Mouse (Mus musculus) right cerebral cortex, postnatal 25 days (tissue): ENCODE measurements around the gene Clstn1.

Source experiments
- DNase-seq: peaks from one replicate; pipeline ENCODE4 v3.0.0; 2022

The Clstn1 gene

GRCm38 (mm10) chr4:149567432-149568026 is 18.7 kb upstream of the Clstn1 start:
- DNase-seq, result no peak

DNA sequence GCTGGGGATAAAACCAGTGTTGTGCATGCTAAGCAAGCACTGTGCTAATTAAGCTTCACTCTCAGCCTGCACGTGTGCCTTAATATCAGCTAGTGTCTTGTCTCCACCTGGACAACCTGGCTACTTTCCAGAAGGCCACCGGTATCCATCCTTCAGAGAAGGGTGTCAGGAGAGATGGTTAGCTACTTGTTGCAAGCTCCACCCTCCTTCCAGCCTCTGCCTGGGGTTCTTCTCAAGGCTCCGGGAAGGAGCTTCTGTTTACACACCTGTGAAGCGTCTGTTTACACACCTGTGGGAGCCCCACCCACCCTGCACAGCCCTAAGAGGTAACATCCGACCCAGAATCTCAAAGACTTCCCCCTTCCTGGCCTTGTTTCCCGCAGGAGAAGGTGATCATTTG is 17.6 kb upstream of the Clstn1 start:
- DNase-seq, result no peak

DNA sequence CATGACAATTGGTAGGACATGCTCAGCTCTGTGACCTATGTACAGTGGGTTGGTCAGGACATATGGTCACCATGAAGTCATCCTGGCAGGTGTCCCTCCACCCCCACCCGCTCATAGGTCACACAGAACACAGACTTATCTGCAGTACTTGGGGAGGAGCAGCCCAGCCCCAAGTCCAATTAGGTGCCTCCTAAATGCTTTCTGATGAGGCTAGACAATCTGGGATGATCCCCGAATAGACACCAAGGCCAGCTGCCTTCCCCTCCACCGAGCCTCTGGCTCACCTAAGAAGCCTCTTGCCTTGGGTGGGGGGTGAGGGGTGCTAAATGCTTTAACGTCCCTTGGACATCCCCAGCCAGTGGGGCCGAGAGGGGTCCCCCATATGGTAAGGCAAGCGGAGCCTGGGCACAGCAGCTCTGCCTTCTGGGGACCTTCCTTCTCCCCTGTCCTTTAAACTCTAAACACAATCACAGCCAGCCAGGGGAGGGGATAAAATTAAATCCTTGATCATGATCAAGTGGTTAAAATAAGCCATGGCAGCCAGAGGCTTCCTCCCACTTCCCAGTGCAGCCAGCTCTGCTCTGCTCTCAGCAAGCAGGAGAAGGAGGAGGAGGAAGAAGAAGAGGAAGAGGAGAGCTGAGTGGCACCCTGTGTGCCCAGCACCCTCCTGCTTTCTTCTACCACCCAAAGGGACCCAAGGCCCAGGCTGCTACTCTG is 16.3 kb upstream of the Clstn1 start:
- DNase-seq, result no peak

- DNase-seq, result no peak
Observed at GRCm38 (mm10) chr4:149570498-149570863, 15.8 kb upstream of the Clstn1 start.

DNA sequence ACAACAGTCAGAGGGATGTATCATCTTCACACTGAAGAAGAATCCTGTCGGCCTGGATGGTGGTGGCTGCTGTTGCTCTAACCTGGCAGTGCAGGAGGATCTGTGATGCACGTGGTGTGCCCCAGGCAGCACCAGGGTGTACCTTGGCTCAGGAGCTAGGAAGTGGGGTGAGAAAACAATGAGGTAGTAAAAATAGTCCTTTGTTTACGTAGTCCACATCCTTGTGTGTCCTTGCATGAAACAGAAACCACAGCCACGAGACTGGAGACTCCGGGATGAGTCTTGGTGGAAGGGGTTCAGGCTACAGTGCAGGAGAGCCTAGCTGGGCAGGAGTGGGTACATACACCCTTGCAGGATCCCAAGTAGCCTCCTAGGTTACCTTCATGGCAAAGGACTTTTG is 15.1 kb upstream of the Clstn1 start:
- DNase-seq, result no peak

DNA sequence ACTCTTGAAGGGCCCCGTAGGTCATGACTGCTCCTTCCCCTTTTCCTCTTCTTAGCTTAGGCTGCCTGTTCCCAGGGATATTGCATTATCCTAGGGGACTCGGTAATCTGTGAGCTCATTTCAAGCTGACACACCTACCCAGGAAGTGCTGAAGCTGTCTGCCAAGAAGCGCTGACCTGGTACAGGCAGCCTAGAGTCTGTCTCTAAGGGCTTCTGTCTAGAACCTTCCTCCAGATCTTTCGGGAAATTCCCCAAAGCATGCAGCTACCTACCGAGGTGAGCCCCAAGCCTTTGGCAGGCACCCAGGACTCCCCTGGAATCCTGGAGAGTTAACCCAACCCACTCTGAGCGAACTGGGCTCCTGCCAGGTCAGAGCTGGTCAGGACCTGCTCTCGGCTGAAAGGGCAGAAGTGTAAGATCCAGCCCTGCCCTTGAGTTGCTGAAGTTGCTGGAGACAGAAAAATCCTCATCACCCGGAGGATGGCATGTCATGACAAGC is 14.6 kb upstream of the Clstn1 start:
- DNase-seq, result no peak

DNA sequence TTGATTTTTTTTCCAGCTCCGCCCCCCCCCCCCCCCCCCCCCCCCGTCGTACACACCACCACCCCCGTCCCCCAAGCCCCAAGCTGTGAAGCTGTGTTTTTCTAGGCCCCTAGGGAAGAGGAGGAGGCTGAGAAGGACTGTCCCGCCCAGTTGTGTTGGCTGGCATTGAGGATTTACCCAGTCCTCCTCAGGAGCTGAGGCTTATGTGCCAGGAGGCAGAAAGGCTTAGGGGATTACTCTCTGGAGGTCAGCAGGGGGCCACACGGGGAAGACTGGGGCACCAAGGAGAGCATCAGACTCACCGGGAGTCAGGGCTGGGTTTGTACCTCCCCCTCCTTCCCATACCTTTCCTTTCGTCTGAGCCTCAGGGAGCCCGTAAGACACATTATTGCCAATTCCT is 13.8 kb upstream of the Clstn1 start:
- DNase-seq, result no peak

- DNase-seq, result no peak
Observed at GRCm38 (mm10) chr4:149572851-149573250, 13.4 kb upstream of the Clstn1 start.

GRCm38 (mm10) chr4:149574391-149574821 is 11.9 kb upstream of the Clstn1 start:
- DNase-seq, result no peak

DNA sequence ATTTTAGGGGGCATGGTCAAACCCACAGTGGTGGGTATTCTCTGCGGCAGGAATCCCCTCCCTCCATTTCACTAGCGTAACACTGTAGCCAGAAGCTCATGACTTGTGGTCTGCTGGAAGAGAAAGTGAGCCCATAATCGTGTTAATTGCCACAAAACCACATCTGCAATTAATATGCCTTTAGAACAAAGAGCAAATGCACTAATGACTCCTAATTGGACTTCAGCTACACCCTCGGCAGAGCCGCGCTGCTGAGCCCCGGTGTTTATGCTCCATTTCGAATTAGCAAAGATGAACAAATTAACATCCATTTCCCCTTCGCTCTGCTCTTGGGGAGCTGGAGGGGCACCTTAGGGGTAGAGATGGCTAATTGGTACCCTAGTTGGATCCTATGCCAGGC is 10.2 kb upstream of the Clstn1 start:
- DNase-seq, result no peak

GRCm38 (mm10) chr4:149576993-149577548 is 9.2 kb upstream of the Clstn1 start:
- no peak for DNase-seq

GRCm38 (mm10) chr4:149578085-149578681 is 8.1 kb upstream of the Clstn1 start:
- no peak for DNase-seq

DNA sequence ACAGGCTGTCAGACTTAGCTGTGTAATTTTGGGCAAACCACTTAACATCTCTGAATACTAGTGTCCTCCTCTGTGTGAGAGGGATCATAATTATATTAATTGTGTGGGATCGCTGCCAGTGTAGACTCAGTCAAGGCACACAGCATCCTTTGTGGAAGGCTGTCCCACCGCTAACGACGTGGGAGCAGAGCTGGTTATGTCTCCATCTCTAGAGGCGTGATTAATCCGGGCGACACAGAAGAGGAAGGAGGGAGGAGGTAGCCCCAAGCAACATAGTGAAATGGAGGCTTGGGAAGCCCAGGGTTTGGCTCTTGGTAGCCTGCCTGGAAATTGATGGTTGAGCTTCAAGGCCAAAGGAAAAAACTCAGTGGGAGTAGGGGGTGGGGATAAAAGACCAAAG is 7.4 kb upstream of the Clstn1 start:
- no peak for DNase-seq

DNA sequence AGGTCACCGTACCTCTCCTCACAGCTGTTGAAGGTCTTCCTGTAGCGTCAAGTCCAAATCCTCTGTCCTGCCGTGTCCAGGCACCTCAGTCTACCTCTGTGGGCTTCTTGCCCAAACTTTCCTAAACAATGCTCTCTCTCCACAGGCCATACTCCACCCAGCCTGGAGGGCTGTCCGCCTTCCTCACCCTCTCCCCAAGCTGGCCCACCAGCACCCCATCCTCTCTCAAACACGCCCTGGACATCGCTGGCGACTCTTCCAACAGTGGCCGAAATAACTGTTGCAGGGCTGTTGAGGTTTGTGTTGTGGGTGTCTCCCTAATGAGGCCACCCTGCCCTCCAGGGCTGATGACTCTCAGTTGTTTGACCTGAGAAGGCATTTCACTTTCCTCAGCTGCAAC is 1.0 kb upstream of the Clstn1 start:
- DNase-seq, result no peak

DNA sequence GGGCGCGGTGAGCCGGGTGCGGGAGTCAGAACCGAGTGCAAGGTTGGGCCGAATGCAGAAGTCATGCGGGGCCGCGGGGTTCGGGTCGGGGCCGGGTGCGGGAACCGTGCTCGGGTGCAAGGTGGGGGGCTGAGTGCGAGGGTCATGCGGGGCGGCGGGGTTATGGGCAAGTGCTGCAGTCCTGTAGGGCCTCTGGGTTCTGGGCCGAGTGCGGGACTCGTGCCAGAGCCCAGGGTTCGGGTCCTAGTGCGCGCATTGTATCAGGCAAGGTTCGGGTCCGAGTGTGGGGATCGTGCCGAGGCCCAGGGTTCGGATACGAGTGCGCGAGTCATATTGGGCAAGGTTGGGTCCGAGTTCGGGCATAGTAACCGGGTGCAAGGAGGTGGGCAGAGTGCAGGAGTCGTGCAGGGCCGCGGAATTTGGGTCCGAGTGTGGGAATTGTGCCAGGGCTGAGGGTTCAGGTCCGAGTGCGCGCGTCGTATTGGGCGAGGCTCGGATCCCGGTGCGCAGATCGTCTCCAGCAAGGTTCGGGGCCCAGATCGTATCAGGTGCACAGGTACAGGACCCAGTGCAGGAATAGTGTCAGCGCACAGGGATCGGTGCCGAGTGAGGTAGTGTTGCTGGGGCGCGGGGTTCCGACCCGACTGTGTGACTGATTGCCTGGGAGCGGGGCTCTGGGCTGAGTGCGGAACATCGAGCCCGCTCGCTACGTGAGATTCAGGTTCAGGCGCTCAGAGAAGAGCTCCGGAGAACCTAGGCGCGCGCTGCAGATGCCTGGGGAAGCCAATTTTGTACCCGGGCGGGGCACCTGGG is 721 bp downstream of the Clstn1 start:
- peak; percentile 62 for DNase-seq

- peak; percentile 70 for DNase-seq
Observed at GRCm38 (mm10) chr4:149587596-149588168, 1.4 kb downstream of the Clstn1 start.

DNA sequence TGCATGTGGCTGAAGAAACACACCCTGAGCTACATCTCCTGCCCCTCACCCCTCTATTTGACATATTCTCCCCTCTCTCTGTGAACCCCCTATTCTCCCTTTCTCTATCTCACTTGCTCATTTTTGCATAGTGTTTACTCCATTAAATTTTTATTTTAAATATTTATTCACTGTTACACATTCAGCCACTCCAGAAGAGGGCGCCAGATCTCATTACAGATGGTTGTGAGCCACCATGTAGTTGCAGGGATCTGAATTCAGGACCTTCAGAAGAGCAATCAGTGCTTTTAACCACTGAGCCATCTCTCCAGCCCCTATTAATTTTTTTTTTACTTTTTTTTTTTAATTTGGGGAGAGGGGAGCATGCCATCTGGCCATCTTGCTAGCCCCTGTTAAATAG is 3.9 kb downstream of the Clstn1 start:
- DNase-seq, result no peak

GRCm38 (mm10) chr4:149591486-149591885 is 5.2 kb downstream of the Clstn1 start:
- DNase-seq, result no peak

- no peak for DNase-seq
Observed at GRCm38 (mm10) chr4:149594913-149595581, 8.8 kb downstream of the Clstn1 start.

DNA sequence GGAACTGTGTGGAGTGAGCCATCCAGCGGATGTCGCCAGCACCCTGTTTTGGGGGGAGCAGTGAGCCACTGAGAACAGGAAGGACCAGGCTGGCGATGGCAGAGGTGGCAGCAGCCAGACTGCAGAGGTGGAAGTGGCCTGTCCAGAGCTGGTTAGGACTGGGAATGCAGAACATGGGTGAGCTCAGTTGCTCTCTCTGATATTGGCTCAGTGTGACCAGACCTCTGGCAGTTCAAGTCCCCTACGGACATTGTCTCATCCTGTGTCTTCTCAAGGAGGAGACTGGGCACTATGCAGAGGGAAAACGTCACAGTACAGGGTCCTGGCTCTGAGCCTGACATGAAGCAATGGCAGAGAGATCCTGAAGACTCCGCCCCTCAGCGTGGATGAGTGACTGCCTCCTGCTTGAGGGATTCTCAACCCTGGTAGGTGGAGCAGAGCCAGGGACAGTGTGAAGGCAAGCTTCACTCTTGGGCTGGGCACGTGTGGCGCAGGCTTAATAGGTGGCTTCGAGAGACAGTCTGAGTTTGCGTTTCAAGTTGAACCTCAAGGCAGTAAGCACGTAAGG is 11.5 kb downstream of the Clstn1 start:
- no peak for DNase-seq

DNA sequence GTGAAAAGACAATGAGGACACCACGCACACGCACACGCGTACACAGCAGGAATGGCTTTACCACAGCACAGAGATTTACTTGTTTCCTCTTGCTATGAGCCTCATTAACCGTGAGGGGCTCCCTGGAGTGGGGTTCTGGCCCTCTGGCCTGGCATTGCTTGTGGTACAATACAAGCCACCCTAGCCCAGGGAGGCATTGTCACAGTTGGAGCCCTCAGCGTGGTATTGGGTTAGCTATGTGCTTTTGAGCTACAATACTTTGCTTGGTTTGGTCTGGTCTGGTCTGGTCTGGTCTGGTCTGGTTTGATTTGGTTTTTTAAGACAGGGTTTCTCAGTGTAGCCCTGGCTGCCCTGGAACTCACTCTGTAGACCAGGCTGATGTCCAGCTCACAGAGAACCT is 13.3 kb downstream of the Clstn1 start:
- DNase-seq, result no peak

- no peak for DNase-seq
Observed at GRCm38 (mm10) chr4:149600130-149600529, 13.9 kb downstream of the Clstn1 start.
